Mouse (Mus musculus) limb, embryonic 10.5 days (tissue): Measurements from ENCODE around the gene Med21. TPM values are rescaled to one million over a fixed set of nuclear protein-coding genes. Genes with fewer than 3 reads are reported as not detected.
A peak's percentile ranks its signal among the peaks of the same experiment; 100 is the strongest.

Source experiments
- DNase-seq: peaks from one replicate; pipeline ENCODE4 v3.0.0-alpha.2; 2017; ENCODE audit warnings: low spot score
- H3K27ac ChIP-seq: fragments of 300-500 bp; sonication (generic); 2 replicates; pipeline ENCODE4 v1.5.1; 2016; ENCODE audit warnings: mild to moderate bottlenecking
- H3K27me3 ChIP-seq: fragments of 300-500 bp; sonication (generic); 2 replicates; pipeline ENCODE4 v1.6.1; 2016; ENCODE audit warnings: low read depth, mild to moderate bottlenecking; ENCODE audit not compliant: poor library complexity, severe bottlenecking
- H3K36me3 ChIP-seq: fragments of 300-500 bp; sonication (generic); 2 replicates; pipeline ENCODE4 v1.6.1; 2016; ENCODE audit warnings: mild to moderate bottlenecking, moderate library complexity
- H3K4me1 ChIP-seq: fragments of 300-500 bp; sonication (generic); 2 replicates; pipeline ENCODE4 v1.6.1; 2016
- H3K4me3 ChIP-seq: fragments of 300-500 bp; sonication (generic); 2 replicates; pipeline ENCODE4 v1.5.1; 2016; ENCODE audit warnings: mild to moderate bottlenecking, moderate library complexity
- H3K9me3 ChIP-seq: fragments of 300-500 bp; sonication (generic); replicated peaks from 2 replicates; pipeline ENCODE4 v1.6.1; 2016; ENCODE audit warnings: mild to moderate bottlenecking
- WGBS: fragments of 180-500 bp; shearing (Covaris S2); methylation state at CpG from one replicate; pipeline ENCODE4 v1.1.7; 2016; 5-methylcytosine and 5-hydroxymethylcytosine counted together
- polyA plus RNA-seq: library from polyadenylated mRNA; unstranded; fragments of >200 nt; fragmentation: Nextera tagmentation; extraction: Ambion mirVana; gene quantifications from 2 replicates; pipeline ENCODE4 v1.2.1, GENCODE M21; 2016

The Med21 gene
- polyA plus RNA-seq, 1 experiment from 2014 or later = 139 TPM

DNA sequence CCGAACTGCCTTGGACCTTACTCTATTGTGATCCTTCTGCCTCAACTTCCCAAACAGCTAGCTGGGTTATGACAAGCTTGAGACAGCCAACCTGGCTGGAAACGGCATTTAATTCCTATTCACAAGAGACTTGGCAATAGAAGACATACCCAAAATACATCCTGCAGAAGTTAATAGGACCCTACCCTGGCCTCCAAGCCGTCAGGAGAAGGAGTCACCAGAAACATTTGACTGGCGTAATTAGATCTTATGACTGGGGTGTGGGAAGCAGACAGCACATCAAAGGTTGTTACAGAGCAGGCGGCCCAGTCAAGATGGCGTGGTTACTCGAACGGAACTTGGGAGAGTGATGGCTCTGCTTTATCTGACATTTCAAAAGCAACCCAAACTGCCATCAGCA is 10.5 kb upstream of the Med21 start:
- no peaks in the 10 kb centered on the region for H3K27me3 ChIP-seq
- no peaks in the 10 kb centered on the region for H3K9me3 ChIP-seq
- 45% methylated on average over 8 of the region's 8 CpGs for WGBS

DNA sequence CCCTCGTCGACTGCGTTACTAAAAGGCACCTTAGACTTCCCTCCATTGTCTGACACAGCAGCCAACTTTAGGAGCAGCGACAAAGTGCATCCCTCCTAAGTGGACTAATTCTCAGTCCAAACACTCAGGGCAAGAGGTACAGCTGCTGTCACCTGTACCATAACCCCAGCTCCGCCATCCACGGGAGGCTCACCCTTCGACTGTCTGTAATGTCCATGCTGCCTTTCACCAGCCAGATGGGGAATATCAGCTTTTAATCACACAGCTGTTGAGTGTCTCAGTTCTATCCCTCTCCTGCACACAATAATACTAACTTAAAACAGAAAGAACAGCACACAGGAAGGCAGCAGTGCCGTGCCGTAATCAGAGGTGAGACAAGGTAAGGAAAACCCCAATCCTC is 9.9 kb upstream of the Med21 start:
- no peaks in the 10 kb centered on the region for H3K36me3 ChIP-seq
- 83% methylated on average over 9 of the region's 9 CpGs for WGBS
- H3K4me1 ChIP-seq = peaks cover 26% of the 10 kb centered on the region
- H3K27ac ChIP-seq = no peak overlapping the region
- no peaks in the 10 kb centered on the region for H3K9me3 ChIP-seq
- DNase-seq = no peak
- no peak overlapping the region for H3K4me3 ChIP-seq
- H3K27me3 ChIP-seq = no peaks in the 10 kb centered on the region

More for the DNA sequence above, 10.5 kb upstream of the Med21 start:
- Histone ChIP-seq H3K36me3 (no peaks in the 10 kb centered on the region), H3K27ac (no peak overlapping the region), H3K4me1 (peaks cover 26% of the 10 kb centered on the region), H3K4me3 (no peak overlapping the region)
- no peak for DNase-seq

DNA sequence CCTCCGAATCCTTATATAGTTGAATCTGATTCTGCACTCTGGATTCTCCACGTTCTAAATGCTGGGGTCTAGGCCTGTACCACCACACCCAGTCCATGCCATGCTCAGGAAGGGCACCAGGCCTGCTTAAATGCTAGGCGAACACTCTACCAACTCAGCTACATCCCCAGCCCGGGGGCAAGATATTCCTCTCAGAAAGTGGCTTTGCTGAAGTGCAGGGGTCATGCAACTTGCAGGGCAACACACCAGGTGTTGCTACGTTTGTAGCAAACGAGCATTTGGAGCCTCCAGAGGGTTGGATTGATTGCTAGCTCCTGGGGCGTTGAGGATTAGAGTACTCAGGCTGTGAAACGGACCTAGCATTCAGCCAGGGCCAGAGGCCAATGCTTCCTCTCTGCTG is 9.2 kb upstream of the Med21 start:
- H3K27me3 ChIP-seq = no peaks in the 10 kb centered on the region
- H3K4me3 ChIP-seq = peak overlapping the region; percentile 78
- peak overlapping the region; percentile 92; the same call in 1 of the 2 replicates for H3K27ac ChIP-seq
- 46% methylated on average over 8 of the region's 8 CpGs for WGBS
- no peaks in the 10 kb centered on the region for H3K9me3 ChIP-seq
- no peaks in the 10 kb centered on the region for H3K36me3 ChIP-seq
- DNase-seq = peak; percentile 44
- H3K4me1 ChIP-seq = peaks cover 26% of the 10 kb centered on the region

DNA sequence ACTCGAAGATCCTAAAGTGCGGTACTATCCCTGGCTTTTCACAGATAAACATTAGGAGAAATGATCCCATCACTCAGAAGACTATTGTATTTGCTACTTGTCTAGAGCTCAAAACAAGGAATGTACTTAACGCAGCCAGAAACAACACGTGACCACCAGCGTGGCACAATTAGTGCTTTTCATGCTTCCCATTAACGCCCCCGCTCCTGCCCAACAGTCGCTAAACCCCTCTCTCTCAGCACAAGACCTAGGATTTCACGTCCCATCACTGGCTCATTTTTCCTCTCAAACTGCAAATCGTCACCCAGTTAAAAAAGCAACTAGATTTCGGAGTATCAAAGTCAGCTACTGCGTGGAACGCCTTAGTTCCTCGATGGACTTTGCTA is 8.7 kb upstream of the Med21 start:
- no peak for DNase-seq
- WGBS = 16% methylated on average over 14 of the region's 14 CpGs
- Histone ChIP-seq H3K36me3 (no peaks in the 10 kb centered on the region), H3K4me1 (peaks cover 26% of the 10 kb centered on the region), H3K4me3 (peak overlapping the region; percentile 78), H3K27ac (peak overlapping the region; percentile 92), H3K27me3 (no peaks in the 10 kb centered on the region), H3K9me3 (no peaks in the 10 kb centered on the region)

DNA sequence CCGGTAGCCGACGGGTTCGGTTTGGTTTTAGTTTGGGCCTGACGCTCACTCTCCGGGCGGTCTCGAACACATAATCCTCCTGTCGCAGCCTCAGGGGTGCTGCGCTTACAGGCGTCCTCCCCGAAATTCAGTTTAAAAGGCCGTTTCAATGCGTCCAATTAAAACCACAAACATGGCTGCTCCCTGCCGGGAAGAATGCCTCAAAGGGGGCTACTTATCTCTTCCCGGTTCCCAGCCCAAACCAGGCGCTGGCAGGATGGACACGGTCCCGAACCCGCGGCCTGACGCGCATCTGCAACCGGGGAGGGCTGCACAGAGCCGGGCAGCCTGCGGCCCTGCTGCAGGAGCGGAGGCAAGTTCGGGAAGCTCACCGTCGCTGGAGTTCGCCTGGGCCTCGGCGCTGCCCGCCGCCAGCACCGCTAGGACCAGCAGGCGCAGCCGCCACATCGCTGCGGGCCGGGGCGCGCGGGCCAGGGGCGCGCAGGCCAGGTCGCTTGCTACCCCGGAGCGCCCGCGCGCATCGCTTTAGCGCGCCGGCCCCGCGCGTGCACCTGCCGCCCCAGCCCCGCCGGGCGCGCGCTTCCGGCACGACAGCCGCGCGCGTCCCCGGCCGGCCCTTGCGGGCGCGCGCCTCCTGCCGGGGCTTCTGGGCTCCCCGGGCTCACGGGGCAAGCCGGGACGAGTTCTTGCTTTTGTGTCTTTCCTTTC is 8.2 kb upstream of the Med21 start:
- DNase-seq = peak; percentile 83
- Histone ChIP-seq H3K4me1 (peaks cover 26% of the 10 kb centered on the region), H3K36me3 (no peaks in the 10 kb centered on the region), H3K9me3 (no peaks in the 10 kb centered on the region), H3K27ac (peak overlapping the region; percentile 92), H3K4me3 (peak overlapping the region; percentile 78), H3K27me3 (no peaks in the 10 kb centered on the region)
- WGBS = 1% methylated on average over 82 of the region's 82 CpGs

DNA sequence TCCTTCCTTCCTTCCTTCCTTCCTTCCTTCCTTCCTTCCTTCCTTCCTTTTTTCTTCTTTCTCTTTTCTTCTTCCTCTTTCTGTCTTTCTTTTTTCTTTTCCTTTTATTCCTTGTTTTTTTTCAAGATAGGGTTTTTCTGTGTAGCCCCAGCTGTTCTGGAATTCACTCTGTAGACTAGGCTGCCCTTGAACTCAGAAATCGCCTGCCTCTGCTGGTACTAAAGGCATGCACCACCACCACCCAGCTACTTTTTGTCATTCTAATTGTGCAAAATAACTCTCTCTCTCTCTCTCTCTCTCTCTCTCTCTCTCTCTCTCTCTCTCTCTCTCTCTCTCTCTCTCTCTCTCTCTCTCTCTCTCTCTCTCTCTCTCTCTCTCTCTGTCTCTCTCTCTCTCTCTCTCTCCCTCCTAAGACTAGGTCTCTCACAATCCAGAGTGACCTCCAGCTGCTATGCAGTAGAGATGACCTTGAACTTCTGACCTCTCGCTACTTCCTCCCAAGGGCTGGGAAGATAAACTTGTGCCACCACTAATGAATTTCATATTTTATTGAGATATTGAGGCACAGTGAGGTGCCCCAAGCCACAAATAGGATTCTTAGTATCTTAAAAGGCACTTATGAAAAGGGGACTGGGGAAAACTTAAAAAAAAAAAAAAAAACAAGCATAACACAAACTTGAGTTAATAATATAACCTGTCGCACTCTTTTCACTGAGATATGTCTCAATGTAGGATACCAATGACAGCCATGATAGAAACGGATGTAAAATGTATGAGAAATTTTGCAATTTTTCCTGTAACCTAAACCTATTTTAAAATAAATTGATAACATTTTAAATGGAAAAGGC is 7.4 kb upstream of the Med21 start:
- no peaks in the 10 kb centered on the region for H3K36me3 ChIP-seq
- peak overlapping the region; percentile 78 for H3K4me3 ChIP-seq
- H3K27me3 ChIP-seq = no peaks in the 10 kb centered on the region
- H3K27ac ChIP-seq = peak overlapping the region; percentile 92; the same call in 1 of the 2 replicates
- peaks cover 26% of the 10 kb centered on the region for H3K4me1 ChIP-seq
- DNase-seq = no peak
- no peaks in the 10 kb centered on the region for H3K9me3 ChIP-seq
- WGBS = 64% methylated on average over 4 of the region's 4 CpGs

DNA sequence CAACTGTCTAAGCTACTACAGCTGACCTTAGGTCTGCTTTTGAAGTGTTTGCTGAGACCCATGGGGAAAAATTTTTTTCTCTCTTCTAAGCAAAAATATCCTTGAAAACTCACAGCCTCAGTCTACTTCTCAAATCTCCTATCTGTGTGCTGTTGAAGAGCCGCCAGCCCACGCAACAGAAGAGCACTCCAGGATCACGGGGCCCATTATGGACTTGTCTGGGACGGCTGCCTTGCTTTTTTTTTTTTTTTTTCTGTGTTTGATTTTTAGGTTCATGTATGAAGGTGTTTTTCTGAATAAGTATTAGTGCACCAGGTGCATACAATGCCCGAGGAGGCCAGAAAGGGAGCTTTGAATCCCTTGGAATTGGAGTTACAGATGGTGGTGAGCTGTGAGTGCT is 5.9 kb upstream of the Med21 start:
- Histone ChIP-seq H3K4me3 (no peak overlapping the region), H3K9me3 (no peaks in the 10 kb centered on the region), H3K27me3 (no peaks in the 10 kb centered on the region), H3K36me3 (no peaks in the 10 kb centered on the region), H3K4me1 (peaks cover 26% of the 10 kb centered on the region), H3K27ac (no peak overlapping the region)
- WGBS = 93% methylated on average over 5 of the region's 5 CpGs
- DNase-seq = no peak

DNA sequence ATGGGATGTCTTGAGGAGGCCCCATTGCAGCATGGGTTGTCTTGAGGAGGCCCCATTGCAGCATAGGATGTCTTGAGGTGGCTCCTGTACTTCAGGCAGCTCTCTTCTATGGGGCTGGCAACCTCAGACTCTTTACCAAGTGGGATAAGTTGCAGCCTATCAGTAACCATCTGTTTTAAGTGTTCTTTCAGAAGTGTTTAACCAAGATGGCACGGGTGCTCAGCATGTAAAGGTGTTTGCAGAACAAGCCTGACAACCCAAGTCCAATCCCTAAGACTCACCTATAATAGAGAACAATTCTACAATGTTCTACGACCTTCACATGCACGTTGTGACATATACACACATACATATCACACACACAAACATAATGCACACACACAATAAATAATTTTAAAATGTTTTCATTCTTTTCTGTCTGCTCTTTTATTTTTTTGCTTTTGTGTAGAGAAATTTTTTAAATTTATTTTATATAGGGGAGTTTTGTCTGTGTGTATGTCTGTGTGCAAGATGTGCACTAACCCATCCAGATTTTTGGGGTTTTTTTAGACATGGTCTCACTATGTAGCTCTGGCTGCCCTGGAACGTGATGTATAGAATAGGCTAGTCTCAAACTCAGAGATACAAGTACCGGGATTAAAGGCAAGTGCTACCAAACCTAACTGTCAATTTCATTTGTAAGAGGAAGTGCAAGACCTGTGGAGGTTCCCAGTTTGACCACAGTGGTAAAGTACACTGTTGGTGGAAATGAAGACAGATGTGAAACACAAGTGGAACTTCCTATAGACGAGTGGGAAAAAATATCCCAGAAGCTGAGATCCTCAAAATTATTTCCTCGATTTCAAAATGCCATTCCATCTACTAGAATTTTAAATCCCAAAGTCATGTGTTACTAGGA is 2.0 kb upstream of the Med21 start:
- DNase-seq = no peak
- Histone ChIP-seq H3K4me1 (peaks cover 11% of the 10 kb centered on the region), H3K36me3 (no peaks in the 10 kb centered on the region), H3K9me3 (no peaks in the 10 kb centered on the region), H3K4me3 (no peak overlapping the region), H3K27ac (no peak overlapping the region), H3K27me3 (no peaks in the 10 kb centered on the region)
- 90% methylated on average over 7 of the region's 7 CpGs for WGBS

DNA sequence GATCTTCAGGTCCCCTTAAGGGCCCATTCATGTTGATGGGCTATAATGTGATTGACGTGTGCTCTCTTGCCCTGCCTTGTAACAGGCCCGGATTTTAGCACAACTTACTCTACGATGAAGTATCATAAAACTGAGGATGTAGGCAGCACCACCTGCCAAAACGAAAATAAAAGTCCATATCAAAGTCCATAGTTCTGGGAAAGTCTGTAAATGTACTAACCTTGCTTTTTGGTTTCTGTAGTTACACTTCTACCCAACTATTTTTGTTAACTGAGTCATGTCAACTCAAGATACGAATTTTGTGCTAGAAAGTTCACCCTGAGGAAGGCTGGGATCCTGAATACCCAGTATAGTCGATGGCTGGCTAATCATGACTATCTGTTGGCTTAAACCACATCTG is 1.4 kb upstream of the Med21 start:
- peaks cover 11% of the 10 kb centered on the region for H3K4me1 ChIP-seq
- H3K27ac ChIP-seq = no peak overlapping the region
- no peak overlapping the region for H3K4me3 ChIP-seq
- 85% methylated on average over 6 of the region's 6 CpGs for WGBS
- no peak for DNase-seq
- no peaks in the 10 kb centered on the region for H3K9me3 ChIP-seq
- no peaks in the 10 kb centered on the region for H3K27me3 ChIP-seq
- H3K36me3 ChIP-seq = no peaks in the 10 kb centered on the region

DNA sequence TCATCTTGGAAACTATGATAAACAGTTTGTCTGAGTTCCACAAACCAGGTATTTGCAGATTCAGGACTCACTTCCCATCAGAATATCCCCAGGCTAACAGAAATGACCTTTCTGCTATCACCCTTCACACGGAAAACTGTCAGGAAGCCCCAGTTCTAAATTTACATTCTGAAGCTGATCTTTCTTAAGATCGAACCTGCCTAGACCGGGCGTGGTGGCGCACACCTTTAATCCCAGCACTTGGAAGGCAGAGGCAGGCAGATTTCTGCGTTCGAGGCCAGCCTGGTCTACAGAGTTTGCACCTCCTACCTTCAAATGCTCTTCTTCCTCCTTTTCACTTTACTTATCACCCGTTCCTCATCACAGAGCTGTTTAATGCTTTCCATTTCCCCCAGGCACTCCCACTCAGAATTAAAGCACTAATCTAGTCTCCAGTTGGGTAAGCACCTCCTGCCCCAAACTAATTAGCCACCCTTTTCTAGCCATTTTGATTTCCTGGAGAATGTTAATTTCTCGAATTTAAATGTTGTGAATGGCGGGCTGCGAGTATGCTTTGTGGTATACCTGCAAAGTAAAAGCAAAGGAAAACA is 631 bp upstream of the Med21 start:
- 72% methylated on average over 11 of the region's 11 CpGs for WGBS
- Histone ChIP-seq H3K4me3 (peak overlapping the region; percentile 89), H3K27me3 (no peaks in the 10 kb centered on the region), H3K9me3 (no peaks in the 10 kb centered on the region), H3K4me1 (peaks cover 11% of the 10 kb centered on the region), H3K27ac (peak overlapping the region; percentile 96), H3K36me3 (no peaks in the 10 kb centered on the region)
- DNase-seq = no peak

DNA sequence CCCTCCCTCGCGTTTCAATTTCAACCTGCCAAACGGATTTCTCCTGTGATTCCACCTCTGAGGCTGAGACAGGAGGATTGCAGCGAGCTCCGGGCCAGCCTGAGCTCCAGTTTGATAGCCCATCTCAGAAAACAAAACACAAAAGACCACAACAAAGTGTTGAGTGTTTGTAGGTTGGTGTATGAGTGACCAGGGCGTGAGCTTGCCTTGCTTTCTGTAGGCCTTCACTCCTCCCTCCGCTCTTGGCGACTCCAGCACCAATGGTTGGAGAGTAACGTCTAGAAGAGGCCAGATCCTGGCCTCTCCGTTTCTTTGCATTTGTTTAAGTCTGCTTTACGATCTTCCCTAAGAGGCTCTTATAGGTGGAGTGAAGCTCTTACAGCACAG is 830 bp downstream of the Med21 start:
- DNase-seq = no peak
- H3K36me3 ChIP-seq = 0 out of 2 replicates have a peak, but pooled peaks cover under 1% of the 10 kb centered on the region

DNA sequence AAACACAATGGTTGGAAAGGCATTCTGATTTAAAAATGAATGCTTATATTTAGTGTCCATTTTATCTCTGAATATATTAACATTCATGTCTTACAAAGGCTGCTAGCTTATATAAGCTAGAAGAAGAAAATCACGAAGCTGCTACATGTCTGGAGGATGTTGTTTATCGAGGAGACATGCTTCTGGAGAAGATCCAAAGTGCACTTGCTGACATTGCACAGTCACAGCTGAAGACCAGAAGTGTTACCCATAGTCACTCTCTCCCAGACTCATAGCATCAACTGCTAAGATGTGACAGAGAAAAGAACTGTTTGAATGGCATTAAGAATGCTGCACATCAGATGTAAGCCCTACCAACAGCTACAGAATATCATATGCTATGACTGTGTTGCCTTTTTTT is 7.7 kb downstream of the Med21 start:
- no peaks in the 10 kb centered on the region for H3K27me3 ChIP-seq

More for the DNA sequence above, 830 bp downstream of the Med21 start:
- Histone ChIP-seq H3K4me1 (peaks cover 11% of the 10 kb centered on the region), H3K9me3 (no peaks in the 10 kb centered on the region), H3K27me3 (no peaks in the 10 kb centered on the region), H3K4me3 (peak overlapping the region; percentile 89), H3K27ac (peak overlapping the region; percentile 96)
- WGBS = 48% methylated on average over 11 of the region's 11 CpGs

More for the DNA sequence above, 7.7 kb downstream of the Med21 start:
- H3K4me1 ChIP-seq = no peaks in the 10 kb centered on the region
- H3K27ac ChIP-seq = no peak overlapping the region
- no peaks in the 10 kb centered on the region for H3K9me3 ChIP-seq
- no peak for DNase-seq
- 92% methylated on average over 2 of the region's 2 CpGs for WGBS
- no peak overlapping the region for H3K4me3 ChIP-seq
- peaks cover 36% of the 10 kb centered on the region for H3K36me3 ChIP-seq
